Mouse (Mus musculus): ENCODE measurements around the gene Ing5. TPM values are rescaled to one million over a fixed set of nuclear protein-coding genes. Genes with fewer than 3 reads are reported as not detected.
A peak's percentile ranks its signal among the peaks of the same experiment; 100 is the strongest.
"Not testable (repeated sequence)": the region's sequence is repeated elsewhere in the genome, so short reads cannot be mapped to it uniquely, and the experiment has no call there.

Ing5 gene
- polyA plus RNA-seq, 1 experiment from 2014 or later, result 17.0 TPM

DNA sequence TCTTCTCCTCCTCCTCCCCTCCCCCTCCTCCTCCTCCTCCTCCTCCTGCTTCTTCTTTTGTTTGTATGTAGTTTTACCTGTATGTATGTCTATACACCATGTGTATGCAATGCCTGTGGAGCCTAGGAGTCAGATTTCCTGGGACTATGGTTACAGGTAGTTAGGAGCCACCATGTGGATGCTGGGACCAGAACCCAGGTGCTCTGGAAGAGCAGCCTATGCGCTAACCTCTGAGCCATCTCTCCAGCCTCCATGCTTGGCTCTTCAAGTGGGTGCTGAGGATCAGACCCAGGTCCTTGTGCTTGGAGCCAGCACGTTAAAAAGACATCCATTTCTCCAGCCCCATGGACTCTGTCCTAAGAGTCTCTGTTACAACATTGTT, 32.8 kb downstream of the Ing5 start:
- H3K4me3 ChIP-seq, result no peak overlapping the region
- no peak for ATAC-seq (ENCODE audit: low FRiP score, low read depth)
- H3K36me3 ChIP-seq, result peaks cover 23% of the 10 kb centered on the region
- H3K4me2 ChIP-seq (replicated peaks), result no peak overlapping the region
- H3K27ac ChIP-seq (replicated peaks), result no peak overlapping the region
- H3K9me3 ChIP-seq, result no peaks in the 10 kb centered on the region
- H3K27me3 ChIP-seq, result no peaks in the 10 kb centered on the region
- H3K9ac ChIP-seq (replicated peaks), result no peak overlapping the region
- H3K4me1 ChIP-seq, result no peaks in the 10 kb centered on the region
- WGBS, result 88% methylated on average over 2 of the region's 2 CpGs

DNA sequence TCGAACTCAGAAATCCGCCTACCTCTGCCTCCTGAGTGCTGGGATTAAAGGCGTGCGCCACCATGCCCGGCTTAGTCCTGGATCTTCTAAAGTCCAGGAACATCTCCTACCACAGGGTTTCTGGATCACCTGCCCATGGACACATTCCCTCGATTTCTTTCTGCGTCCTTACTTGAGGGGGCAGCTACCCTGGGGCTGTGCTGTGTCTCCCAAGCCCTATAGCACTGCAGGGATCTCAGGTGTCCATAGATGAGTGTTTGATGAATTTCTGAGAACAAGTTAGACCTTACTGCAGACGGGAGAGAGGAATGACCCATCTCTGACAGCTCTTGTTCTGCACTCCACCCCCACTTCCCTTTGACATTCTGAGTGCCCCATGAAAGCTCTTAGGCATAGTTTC, 33.6 kb downstream of the Ing5 start:
- no peak overlapping the region for H3K4me3 ChIP-seq
- H3K4me1 ChIP-seq, result no peaks in the 10 kb centered on the region
- peaks cover 23% of the 10 kb centered on the region for H3K36me3 ChIP-seq
- no peaks in the 10 kb centered on the region for H3K27me3 ChIP-seq
- no peak for ATAC-seq (ENCODE audit: low FRiP score, low read depth)
- no peaks in the 10 kb centered on the region for H3K9me3 ChIP-seq
- H3K4me2 ChIP-seq (replicated peaks), result no peak overlapping the region
- WGBS, result 95% methylated on average over 8 of the region's 8 CpGs
- no peak overlapping the region for H3K9ac ChIP-seq (replicated peaks)
- H3K27ac ChIP-seq (replicated peaks), result no peak overlapping the region

DNA sequence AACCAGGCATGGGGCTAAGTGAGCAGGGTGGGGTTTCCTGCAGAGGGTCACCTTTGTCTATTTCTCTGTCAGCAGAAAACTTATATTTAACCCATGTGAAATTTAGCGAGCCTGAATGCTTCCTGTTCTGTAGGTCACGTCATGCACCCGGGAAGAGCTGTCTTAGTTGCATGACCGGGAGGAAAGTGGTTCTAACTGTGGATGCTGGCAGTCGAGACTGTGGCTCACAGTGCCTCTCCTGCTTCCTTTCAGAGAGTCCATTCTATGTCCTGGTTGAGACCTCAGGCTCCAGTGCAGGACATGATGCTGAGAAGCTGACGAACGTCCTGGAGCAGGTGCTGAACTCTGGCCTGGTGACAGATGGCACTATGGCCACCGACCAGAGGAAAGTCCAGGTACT, 34.8 kb downstream of the Ing5 start:
- H3K27me3 ChIP-seq; H3K4me2 ChIP-seq (replicated peaks); H3K9ac ChIP-seq (replicated peaks); H3K4me3 ChIP-seq; H3K4me1 ChIP-seq; H3K9me3 ChIP-seq; ATAC-seq (ENCODE audit: low FRiP score, low read depth); H3K27ac ChIP-seq (replicated peaks): not testable (repeated sequence)
- peaks cover 23% of the 10 kb centered on the region for H3K36me3 ChIP-seq
- WGBS, result 92% methylated on average over 8 of the region's 8 CpGs

DNA sequence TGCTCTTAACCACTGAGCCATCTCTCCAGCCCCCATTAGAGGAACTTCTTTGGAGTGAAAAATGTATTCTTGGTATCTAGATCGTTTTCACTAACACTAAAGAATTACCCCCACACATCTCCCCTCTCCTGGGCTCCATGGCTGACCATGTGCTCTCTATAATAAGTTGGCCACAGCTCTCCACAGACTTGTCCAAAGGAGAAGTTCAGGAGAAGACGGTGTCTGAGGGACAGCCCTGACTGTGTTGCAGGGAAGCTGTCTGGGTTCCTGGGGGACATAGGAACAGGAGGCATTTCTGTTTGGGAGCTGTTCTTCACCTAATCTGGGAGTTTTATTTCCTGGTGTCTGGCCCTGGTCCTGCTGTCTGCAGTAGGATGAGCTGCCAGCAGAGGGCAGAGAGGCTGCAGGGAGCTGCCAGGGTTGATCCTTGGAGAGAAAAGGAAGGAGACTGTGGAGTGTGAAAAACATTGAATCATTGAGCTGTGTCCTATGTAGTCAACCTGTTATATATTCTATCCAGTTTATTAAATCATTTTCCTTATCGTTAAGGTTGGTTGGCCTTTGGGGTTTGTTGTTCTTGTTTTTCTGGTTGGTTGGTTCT, 42.1 kb downstream of the Ing5 start:
- not testable (repeated sequence) for H3K4me2 ChIP-seq (replicated peaks)
- 81% methylated on average over 2 of the region's 3 CpGs for WGBS

DNA sequence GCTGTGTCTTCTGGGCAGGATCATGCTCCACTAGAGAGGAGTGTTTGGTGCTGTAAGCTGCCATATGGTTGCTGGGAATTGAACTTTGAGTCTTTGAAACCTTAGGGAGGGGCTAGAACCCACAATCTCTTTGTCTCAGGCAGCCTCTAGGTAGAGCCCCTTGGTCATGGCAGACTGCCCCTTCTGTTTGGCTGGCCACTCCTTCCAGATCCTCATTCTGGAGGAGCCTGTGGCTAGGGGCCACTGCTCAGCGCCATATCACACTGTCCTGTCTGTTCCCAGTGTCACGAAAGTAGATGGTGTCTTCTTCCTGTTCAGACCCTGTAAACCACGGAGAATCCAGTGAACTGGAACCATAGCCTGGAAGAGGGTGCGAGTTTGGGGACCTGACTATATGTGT, 52.0 kb downstream of the Ing5 start:
- H3K4me1 ChIP-seq; H3K9ac ChIP-seq (replicated peaks); H3K4me3 ChIP-seq; H3K27ac ChIP-seq (replicated peaks); H3K27me3 ChIP-seq; ATAC-seq (ENCODE audit: low FRiP score, low read depth); H3K9me3 ChIP-seq; H3K4me2 ChIP-seq (replicated peaks); H3K36me3 ChIP-seq: not testable (repeated sequence)
- 80% methylated on average over 4 of the region's 4 CpGs for WGBS

More for the DNA sequence above, 42.1 kb downstream of the Ing5 start:
- H3K4me1 ChIP-seq; H3K9ac ChIP-seq (replicated peaks); H3K27ac ChIP-seq (replicated peaks); H3K27me3 ChIP-seq; H3K9me3 ChIP-seq; H3K4me3 ChIP-seq; H3K36me3 ChIP-seq: not testable (repeated sequence)
- ATAC-seq (ENCODE audit: low FRiP score, low read depth), result peak; percentile 56; the same call in 1 of the 2 replicates

DNA sequence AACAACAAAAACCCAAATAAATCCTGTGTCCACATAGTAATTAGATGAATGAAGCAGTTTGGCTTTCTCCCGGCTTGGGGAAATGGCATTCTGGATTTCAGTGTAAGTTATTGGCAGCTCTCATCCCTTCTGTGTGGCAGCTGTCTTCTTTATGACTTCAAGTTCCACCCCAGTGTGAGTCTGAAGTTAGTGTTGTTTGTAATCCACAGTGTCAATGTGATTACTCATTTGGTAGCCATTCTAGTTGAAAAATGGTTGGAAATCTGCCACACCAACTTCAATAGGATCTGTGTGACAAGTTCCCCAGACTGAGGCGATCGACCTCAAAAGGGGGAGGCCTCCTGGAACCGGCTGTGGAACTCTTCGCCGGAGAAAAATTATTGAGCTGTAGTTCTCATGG, 53.6 kb downstream of the Ing5 start:
- ATAC-seq (ENCODE audit: low FRiP score, low read depth), result no peak
- Histone ChIP-seq H3K4me1 (no peaks in the 10 kb centered on the region), H3K9ac (replicated peaks) (no peak overlapping the region), H3K9me3 (no peaks in the 10 kb centered on the region), H3K36me3 (no peaks in the 10 kb centered on the region), H3K4me2 (replicated peaks) (no peak overlapping the region), H3K27ac (replicated peaks) (no peak overlapping the region), H3K27me3 (no peaks in the 10 kb centered on the region), H3K4me3 (no peak overlapping the region)
- 83% methylated on average over 6 of the region's 6 CpGs for WGBS

DNA sequence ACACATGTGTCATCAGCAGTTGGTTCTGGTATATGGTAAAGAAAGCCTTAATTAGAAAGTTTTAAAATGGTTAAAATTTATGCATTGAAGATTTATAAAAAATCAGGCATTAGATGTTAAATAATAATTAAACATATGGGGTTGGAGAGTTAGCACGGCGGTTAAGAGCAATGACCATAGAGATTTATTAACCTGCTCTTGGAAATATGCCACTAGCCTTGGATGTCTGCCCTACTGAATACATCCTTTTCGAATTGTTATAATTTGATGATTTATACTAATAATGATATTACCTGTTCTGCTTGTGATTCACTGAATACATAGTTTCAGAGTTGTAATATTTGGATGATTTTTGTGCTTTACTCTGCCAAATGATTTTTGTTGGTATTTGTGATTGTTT, 54.2 kb downstream of the Ing5 start:
- Histone ChIP-seq H3K36me3 (no peaks in the 10 kb centered on the region), H3K9me3 (no peaks in the 10 kb centered on the region), H3K27ac (replicated peaks) (no peak overlapping the region), H3K4me1 (no peaks in the 10 kb centered on the region), H3K9ac (replicated peaks) (no peak overlapping the region), H3K27me3 (no peaks in the 10 kb centered on the region), H3K4me2 (replicated peaks) (no peak overlapping the region), H3K4me3 (no peak overlapping the region)
- 91% methylated on average over 3 of the region's 3 CpGs for WGBS
- no peak for ATAC-seq (ENCODE audit: low FRiP score, low read depth)

DNA sequence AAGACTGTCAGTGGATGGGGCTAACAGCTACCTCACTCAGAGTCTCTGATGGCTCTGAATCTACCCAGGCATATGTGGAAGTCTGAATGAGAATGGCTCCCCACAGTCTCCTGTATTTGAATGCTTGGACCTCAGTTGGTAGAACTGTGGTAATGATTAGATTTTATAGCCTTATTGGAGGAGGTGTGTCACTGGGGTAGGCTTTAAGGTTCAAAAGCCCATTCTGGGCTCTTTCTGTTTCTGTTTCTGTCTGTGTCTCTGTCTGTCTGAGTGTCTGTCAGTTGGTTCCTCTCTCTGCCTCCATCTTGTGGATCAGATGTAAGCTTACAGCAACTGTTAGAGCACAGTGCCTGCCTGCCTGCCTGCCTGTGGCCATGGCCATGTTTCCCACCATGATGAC, 55.9 kb downstream of the Ing5 start:
- Histone ChIP-seq H3K4me1 (no peaks in the 10 kb centered on the region), H3K36me3 (no peaks in the 10 kb centered on the region), H3K9me3 (no peaks in the 10 kb centered on the region), H3K4me3 (no peak overlapping the region), H3K27me3 (no peaks in the 10 kb centered on the region), H3K4me2 (replicated peaks) (no peak overlapping the region), H3K9ac (replicated peaks) (no peak overlapping the region), H3K27ac (replicated peaks) (no peak overlapping the region)
- ATAC-seq (ENCODE audit: low FRiP score, low read depth), result no peak

DNA sequence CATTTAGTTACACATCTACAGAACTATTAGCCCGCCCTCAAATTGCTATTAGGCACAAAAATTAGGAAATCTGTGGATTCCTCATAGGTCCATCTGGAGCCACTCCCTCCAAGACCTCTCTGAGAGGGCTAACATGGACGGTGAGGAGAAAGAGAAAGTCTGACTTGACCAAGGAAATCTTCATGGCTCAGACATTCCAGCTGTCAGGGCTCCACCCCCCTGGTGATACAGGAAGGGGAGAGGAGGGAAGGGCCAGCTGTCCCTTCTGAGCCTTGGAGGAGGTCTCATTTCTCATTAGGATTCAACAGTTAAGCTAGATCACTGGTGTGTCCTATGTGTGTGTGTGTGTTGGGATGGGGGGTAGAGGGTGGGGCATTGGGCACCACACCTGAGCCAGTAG, 57.3 kb downstream of the Ing5 start, which contains the start of gene Gal3st2:
TSS of gene Gal3st2 (plus strand) at position 259 of the 400 bp plus-strand sequence.
- H3K4me3 ChIP-seq; H3K27ac ChIP-seq (replicated peaks); H3K9me3 ChIP-seq; H3K9ac ChIP-seq (replicated peaks); H3K36me3 ChIP-seq; ATAC-seq (ENCODE audit: low FRiP score, low read depth); H3K4me1 ChIP-seq; H3K4me2 ChIP-seq (replicated peaks); H3K27me3 ChIP-seq: not testable (repeated sequence)
- 49% methylated on average over 2 of the region's 2 CpGs for WGBS

Other genes with a start within 250 kb of the Ing5 start
- gene Stk25, start 145.3 kb upstream of the Ing5 start, polyA plus RNA-seq (2016; fragmentation: Nextera tagmentation; extraction: Ambion mirVana), result 222 and 240 TPM in 2 replicates
- gene Bok, start 118.3 kb upstream of the Ing5 start, polyA plus RNA-seq (2016; fragmentation: Nextera tagmentation; extraction: Ambion mirVana), result 40.6 and 43.3 TPM in 2 replicates
- 104 and 109 TPM in 2 replicates for gene Atg4b, start 52.5 kb upstream of the Ing5 start, polyA plus RNA-seq (2016; fragmentation: Nextera tagmentation; extraction: Ambion mirVana)
- 37.1 and 43.7 TPM in 2 replicates for gene Thap4, start 49.1 kb upstream of the Ing5 start, polyA plus RNA-seq (2016; fragmentation: Nextera tagmentation; extraction: Ambion mirVana)
- 208 and 217 TPM in 2 replicates for gene Dtymk, start 2.0 kb upstream of the Ing5 start, polyA plus RNA-seq (2016; fragmentation: Nextera tagmentation; extraction: Ambion mirVana)
- 19.5 and 19.9 TPM in 2 replicates for gene D2hgdh, start 20.9 kb downstream of the Ing5 start, polyA plus RNA-seq (2016; fragmentation: Nextera tagmentation; extraction: Ambion mirVana)
- 0.08 TPM in 1 of 2 replicates, not detected in the other for gene Gal3st2, start 57.3 kb downstream of the Ing5 start, polyA plus RNA-seq (2016; fragmentation: Nextera tagmentation; extraction: Ambion mirVana)
- not detected in 2 replicates for gene Gal3st2b, start 114.3 kb downstream of the Ing5 start, polyA plus RNA-seq (2016; fragmentation: Nextera tagmentation; extraction: Ambion mirVana)
- gene Gal3st2c, start 186.5 kb downstream of the Ing5 start, polyA plus RNA-seq (2016; fragmentation: Nextera tagmentation; extraction: Ambion mirVana), result not detected in 2 replicates
- not detected in 2 replicates for gene Neu4, start 216.5 kb downstream of the Ing5 start, polyA plus RNA-seq (2016; fragmentation: Nextera tagmentation; extraction: Ambion mirVana)
- not detected in 2 replicates for gene Pdcd1, start 248.6 kb downstream of the Ing5 start, polyA plus RNA-seq (2016; fragmentation: Nextera tagmentation; extraction: Ambion mirVana)